Mouse (Mus musculus) natural killer cell, adult 2 months (primary cell): ENCODE measurements around the gene Mgea5.
"Not testable (repeated sequence)": the region's sequence is repeated elsewhere in the genome, so short reads cannot be mapped to it uniquely, and the experiment has no call there.

Experiments used
- DNase-seq, 2 experiments: peaks; one replicate each; pipeline ENCODE4 v3.0.0; 2022; ENCODE audit warnings: low spot score in 2 of 2

The Mgea5 gene

GRCm38 (mm10) chr19:45783181-45783932, at the start of gene Mgea5:
Gene Mgea5, minus strand, starts transcription at chr19:45783837.
- DNase-seq, result peak; percentile 98

- no peak for DNase-seq
Measured at GRCm38 (mm10) chr19:45830679-45831078, 47.0 kb upstream of the Mgea5 start.

DNA sequence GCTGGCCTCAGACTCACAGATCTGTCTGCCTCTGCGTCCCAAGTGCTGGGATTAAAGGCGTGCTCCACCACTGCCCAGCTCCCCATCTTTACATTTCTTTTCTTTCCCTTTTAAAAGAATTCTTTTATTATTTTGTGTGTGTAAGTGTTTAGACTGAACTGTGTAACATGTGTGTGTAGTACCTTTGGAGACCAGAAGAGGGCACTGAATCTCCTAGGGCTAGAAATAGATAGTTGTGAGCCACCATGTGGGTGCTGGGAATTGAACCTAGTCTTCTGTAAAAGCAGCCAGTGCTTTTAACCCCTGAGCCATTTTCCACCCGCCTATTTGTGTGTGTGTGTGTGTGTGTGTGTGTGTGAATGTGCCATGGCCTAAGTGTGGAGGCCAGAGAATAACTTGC, 44.1 kb upstream of the Mgea5 start:
- no peak for DNase-seq

GRCm38 (mm10) chr19:45827125-45827524, 43.5 kb upstream of the Mgea5 start:
- DNase-seq, result no peak

- DNase-seq, result no peak
Measured at GRCm38 (mm10) chr19:45826146-45826545, 42.5 kb upstream of the Mgea5 start.

DNA sequence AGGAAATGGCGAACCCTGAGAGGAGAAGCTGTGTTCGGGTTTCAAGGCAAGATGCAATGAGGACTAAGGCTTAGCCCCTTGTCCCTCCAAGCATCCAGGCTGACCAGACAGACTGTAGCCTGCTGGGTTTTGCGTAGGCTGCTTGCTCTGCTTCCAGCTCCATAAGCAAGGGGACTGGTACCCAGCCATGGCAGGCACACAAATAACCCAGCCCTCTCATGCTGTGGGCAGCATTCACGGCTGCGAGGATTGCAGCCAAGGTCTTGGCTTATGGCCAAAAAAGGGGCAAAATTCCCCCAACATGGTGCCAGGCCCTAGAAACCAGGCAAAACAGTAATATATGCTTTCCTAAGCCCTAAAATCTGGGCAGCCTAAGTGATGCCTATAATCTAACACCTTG, 38.2 kb upstream of the Mgea5 start:
- DNase-seq, result no peak

GRCm38 (mm10) chr19:45817816-45818490, 34.3 kb upstream of the Mgea5 start:
- DNase-seq, result no peak

GRCm38 (mm10) chr19:45816727-45817126, 33.1 kb upstream of the Mgea5 start:
- no peak for DNase-seq

DNA sequence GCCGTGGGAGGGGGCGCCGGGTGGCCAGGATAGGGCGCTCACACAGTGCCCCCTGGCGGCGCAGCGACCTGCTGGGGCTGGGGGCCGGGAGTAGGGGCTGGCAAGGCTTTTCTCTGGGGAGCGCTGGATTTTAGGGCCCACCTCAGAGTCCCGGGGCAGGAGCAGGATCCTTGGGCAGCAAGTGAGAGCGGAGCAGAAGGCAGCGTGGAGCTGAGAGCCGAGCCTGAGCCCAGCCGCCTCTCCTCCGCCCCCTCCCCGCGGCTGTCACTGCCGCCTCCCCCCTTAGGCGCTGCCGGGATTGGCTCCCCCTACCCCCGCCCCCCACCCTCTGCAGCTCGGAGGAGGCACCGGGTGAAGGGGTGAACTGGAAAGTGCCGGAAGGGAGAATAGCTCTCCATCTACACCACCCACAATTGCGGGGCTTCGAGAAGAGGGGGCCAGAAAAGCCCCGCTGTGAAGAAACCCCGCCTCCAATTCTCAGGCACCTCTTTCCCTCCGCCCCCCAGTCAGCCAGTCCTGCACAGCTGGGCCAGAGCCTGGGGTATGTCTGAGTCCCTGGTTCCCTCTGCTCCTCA, 32.3 kb upstream of the Mgea5 start, which contains the start of gene Kcnip2:
Gene Kcnip2, minus strand, starts transcription at position 231 of the 575 bp plus-strand sequence.
- no peak for DNase-seq

GRCm38 (mm10) chr19:45815170-45815569, 31.5 kb upstream of the Mgea5 start:
- DNase-seq, result no peak

DNA sequence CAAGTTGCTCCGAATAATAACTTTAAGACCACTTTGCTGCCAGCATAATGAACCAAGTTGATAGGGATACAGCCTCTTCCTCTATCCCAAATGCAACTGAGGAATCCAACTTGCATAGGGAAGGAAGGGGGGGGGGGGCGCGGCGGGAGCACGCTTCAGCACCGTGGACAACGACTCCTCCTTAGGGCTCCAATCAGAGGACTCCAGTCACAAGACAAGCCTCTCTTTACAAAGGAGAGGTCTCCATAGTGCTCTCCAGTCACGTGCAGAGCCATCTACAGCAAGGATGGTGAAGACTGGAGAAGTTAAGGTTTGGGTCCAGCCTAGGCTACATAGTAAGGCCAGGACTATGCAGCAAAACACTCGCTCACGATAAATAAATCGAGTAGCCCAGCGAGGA, 30.2 kb upstream of the Mgea5 start:
- no peak for DNase-seq

DNA sequence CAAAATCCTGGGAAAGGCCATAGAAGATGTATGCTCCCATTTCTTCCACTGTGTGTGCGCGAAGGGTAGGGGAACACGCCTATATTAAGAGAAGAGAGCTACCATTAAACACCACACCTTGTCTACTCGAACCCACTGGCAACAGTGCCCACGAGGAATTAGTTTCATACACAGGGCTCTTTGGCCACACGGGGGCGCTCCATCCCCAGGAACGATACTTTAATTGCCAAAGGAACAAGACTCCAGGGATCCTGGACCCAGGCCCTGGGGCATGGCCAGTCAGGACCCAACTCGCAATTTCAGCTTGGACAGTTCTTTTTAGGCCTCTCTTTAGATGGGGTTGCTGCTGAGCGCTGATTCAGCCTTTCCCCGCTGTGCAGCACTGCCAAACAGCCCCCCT, 29.6 kb upstream of the Mgea5 start:
- DNase-seq, result peak; percentile 59 to 80

- no peak for DNase-seq
Measured at GRCm38 (mm10) chr19:45812673-45813252, 29.1 kb upstream of the Mgea5 start.

DNA sequence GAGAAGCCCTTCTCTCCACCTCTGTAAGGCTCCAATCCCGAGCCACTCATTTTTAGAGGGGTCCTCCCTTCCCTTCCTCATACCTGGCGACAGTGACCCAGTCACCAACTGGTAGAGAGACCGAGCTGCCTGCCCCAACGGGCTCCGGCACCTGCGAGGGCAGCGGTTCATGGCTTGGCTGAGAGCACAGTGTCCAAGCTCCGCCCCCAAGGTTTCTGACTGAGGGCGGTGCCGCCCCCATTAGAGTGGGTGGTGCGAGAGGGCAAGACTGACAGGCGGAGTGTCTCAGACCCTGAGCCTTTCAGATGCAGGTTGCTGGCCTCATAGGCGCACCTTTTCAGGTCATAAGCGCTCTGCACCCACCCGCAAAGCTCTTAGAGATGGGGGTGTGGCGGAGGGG, 28.5 kb upstream of the Mgea5 start:
- peak; percentile 49 to 67 for DNase-seq

- DNase-seq, result no peak
Measured at GRCm38 (mm10) chr19:45811028-45811674, 27.5 kb upstream of the Mgea5 start.

DNA sequence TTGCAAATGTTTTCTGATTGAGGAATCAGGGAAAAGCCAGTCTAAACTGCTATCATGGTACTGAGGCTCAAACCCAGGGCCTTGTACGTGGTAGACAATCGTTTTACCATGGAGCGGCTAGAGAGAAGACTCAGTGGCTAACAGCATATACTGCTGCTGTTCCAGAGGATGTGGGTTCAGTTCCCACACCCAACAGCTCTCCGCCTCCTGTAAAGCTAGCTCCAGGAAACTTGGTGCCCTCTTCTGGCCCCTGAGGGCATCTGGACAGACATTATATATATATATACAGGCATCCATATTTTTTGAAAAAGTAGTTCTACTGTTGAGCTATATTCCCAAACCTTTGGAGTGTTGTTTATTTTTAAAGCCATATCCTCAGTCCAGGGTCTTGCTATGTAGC, 24.1 kb upstream of the Mgea5 start:
- no peak for DNase-seq

DNA sequence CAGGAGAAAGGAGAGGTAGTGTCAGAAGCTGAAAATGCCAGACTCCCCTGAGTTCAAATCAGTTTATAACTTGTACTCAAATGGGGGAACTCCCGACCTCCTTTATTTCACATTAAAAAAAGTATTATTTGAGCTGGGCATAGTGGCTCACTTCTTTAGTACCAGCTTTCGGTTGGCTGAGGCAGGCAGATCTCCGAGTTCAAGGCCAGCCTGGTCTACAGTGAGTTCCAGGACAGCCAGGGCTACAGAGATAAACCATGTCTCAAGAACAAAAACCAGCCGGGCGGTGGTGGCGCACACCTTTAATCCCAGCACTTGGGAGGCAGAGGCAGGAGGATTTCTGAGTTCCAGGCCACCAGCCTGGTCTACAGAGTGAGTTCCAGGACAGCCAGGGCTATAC, 22.2 kb upstream of the Mgea5 start:
- DNase-seq, result not testable (repeated sequence)

GRCm38 (mm10) chr19:45804593-45805368, 21.1 kb upstream of the Mgea5 start:
- DNase-seq, result no peak

DNA sequence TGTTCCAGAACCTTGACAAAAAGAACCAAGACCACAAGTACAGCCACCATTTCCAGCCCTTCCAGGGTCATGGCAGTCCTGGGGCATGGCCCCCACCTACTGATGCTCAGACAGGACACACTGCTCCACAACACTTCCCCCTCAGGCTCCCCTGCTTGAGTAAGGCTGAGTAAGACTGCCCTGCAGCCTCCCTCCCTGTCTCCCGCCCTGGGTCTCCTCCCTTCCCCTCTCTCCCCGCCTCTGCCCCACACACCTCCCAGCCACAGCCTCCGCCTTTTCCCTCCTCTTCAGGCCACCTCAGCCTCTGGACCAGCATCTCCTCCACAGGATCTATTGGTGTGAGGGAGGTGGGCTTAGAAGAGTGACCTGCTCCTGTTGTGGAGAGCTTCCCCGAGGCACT, 19.8 kb upstream of the Mgea5 start:
- DNase-seq, result no peak

- no peak for DNase-seq
Measured at GRCm38 (mm10) chr19:45802702-45803101, 19.1 kb upstream of the Mgea5 start.

GRCm38 (mm10) chr19:45796879-45797278, 13.2 kb upstream of the Mgea5 start:
- DNase-seq, result no peak
